21 mouse cellular contexts compared by ENCODE assay signal in the genomic region with DNA sequence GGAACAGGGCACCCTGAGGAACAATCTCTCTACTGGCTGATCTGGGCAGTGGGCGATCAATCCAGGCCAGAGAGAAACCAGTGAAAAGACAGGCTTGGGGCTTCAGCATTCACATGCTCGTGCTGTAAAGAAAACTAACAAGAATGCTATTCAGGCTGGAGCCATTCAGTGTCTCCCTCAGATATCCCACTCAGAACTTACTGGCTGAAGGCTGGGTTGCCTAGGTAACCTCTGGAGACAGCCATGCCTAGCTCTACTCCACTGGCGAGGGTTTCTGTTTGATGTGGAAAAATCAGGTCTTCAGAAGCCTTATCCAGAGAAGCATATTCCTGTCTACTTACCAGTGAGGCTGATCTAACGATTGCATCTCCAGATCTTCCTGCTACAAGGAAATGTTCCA.
DNase-seq lines count a peak whose midpoint lies in the region; ATAC-seq and TF ChIP-seq lines count a peak whose summit lies in the region.
"Had no signal": no experiment of that assay in that cellular context is flagged by ENCODE, and none has a peak within 500 bp of the region (broad histone marks: within the 10 kb centered on the region; RNA-seq: fewer than 3 reads in every experiment).

No protein-coding gene starts in this region.

- no peak for TF ChIP-seq POLR2A in brain, embryonic 14.5 days (IDR thresholded peaks at IDR 0.05; ENCODE audit: borderline replicate concordance, extremely low read depth, insufficient read depth, insufficient read length, poor library complexity, severe bottlenecking)

- H3K4me2 ChIP-seq in forebrain, embryonic 11.5 days (ENCODE audit: low read depth, low read length, severe bottlenecking) = no peak overlapping the region
- H3K4me2 ChIP-seq in hindbrain, embryonic 12.5 days (replicated peaks) = no peak overlapping the region
- H3K4me2 ChIP-seq in midbrain, embryonic 13.5 days (replicated peaks) = no peak overlapping the region
- H3K4me2 ChIP-seq: embryonic facial prominence, embryonic 12.5 days; heart, embryonic 12.5 days; liver, embryonic 13.5 days had no signal

- no peak overlapping the region for H3K9ac ChIP-seq in forebrain, embryonic 11.5 days (ENCODE audit: low read length)
- H3K9ac ChIP-seq in hindbrain, embryonic 12.5 days = no peak overlapping the region
- no peak overlapping the region for H3K9ac ChIP-seq in midbrain, embryonic 13.5 days (replicated peaks)
- H3K9ac ChIP-seq: embryonic facial prominence, embryonic 12.5 days; heart, embryonic 12.5 days; liver, embryonic 13.5 days had no signal

- TF ChIP-seq CTCF in brain, embryonic 14.5 days (IDR thresholded peaks at IDR 0.05; ENCODE audit: borderline replicate concordance, extremely low read depth, insufficient read depth, insufficient read length) = no peak

- H3K27me3 ChIP-seq in forebrain, embryonic 11.5 days (ENCODE audit: control insufficient read depth, insufficient read depth, low read length) = no peaks in the 10 kb centered on the region
- H3K27me3 ChIP-seq in hindbrain, embryonic 12.5 days = no peaks in the 10 kb centered on the region
- H3K27me3 ChIP-seq in midbrain, embryonic 13.5 days = no peaks in the 10 kb centered on the region
- H3K27me3 ChIP-seq: embryonic facial prominence, embryonic 12.5 days; heart, embryonic 12.5 days; liver, embryonic 13.5 days had no signal

- no peaks in the 10 kb centered on the region for H3K9me3 ChIP-seq in forebrain, embryonic 11.5 days (ENCODE audit: control insufficient read depth, low read length)
- H3K9me3 ChIP-seq in hindbrain, embryonic 12.5 days (replicated peaks) = no peaks in the 10 kb centered on the region
- no peaks in the 10 kb centered on the region for H3K9me3 ChIP-seq in midbrain, embryonic 13.5 days
- H3K9me3 ChIP-seq: embryonic facial prominence, embryonic 12.5 days; heart, embryonic 12.5 days; liver, embryonic 13.5 days had no signal

- no peak overlapping the region for H3K27ac ChIP-seq in forebrain, embryonic 11.5 days (ENCODE audit: low read depth, low read length)
- H3K27ac ChIP-seq in hindbrain, embryonic 12.5 days = no peak overlapping the region
- H3K27ac ChIP-seq in midbrain, embryonic 13.5 days = peak overlapping the region; percentile 4; the same call in 1 of the 2 replicates
- H3K27ac ChIP-seq: embryonic facial prominence, embryonic 12.5 days; liver, embryonic 13.5 days had no signal

- 0 out of 2 replicates have a peak, but pooled peaks cover 3% of the 10 kb centered on the region for H3K4me1 ChIP-seq in forebrain, embryonic 11.5 days (replicated peaks; ENCODE audit: control insufficient read depth, insufficient read depth, low read length)
- H3K4me1 ChIP-seq in hindbrain, embryonic 12.5 days = peaks cover 25% of the 10 kb centered on the region
- peaks cover 21% of the 10 kb centered on the region for H3K4me1 ChIP-seq in midbrain, embryonic 13.5 days (replicated peaks)

- 27% methylated on average over 4 of the region's 4 CpGs for WGBS in forebrain, embryonic 11.5 days
- WGBS in hindbrain, embryonic 12.5 days = 30% methylated on average over 4 of the region's 4 CpGs
- WGBS in midbrain, embryonic 13.5 days = 14% methylated on average over 4 of the region's 4 CpGs

- no peak overlapping the region for H3K4me3 ChIP-seq in forebrain, embryonic 11.5 days (ENCODE audit: low read depth, low read length)
- no peak overlapping the region for H3K4me3 ChIP-seq in hindbrain, embryonic 12.5 days
- no peak overlapping the region for H3K4me3 ChIP-seq in midbrain, embryonic 13.5 days (replicated peaks)
- H3K4me3 ChIP-seq: embryonic facial prominence, embryonic 12.5 days; heart, embryonic 12.5 days; liver, embryonic 13.5 days had no signal

- peak; percentile 78 for ATAC-seq in forebrain, embryonic 11.5 days (replicated peaks; ENCODE audit: low FRiP score)
- ATAC-seq in hindbrain, embryonic 12.5 days (ENCODE audit: low FRiP score) = peak; percentile 67
- ATAC-seq in midbrain, embryonic 13.5 days = peak; percentile 88
- ATAC-seq: CD4-positive, CD25-positive, alpha-beta regulatory T cell, adult 4 months had no signal

- no peaks in the 10 kb centered on the region for H3K36me3 ChIP-seq in forebrain, embryonic 11.5 days (ENCODE audit: control insufficient read depth, insufficient read depth, low read length)
- H3K36me3 ChIP-seq in hindbrain, embryonic 12.5 days = no peaks in the 10 kb centered on the region
- no peaks in the 10 kb centered on the region for H3K36me3 ChIP-seq in midbrain, embryonic 13.5 days
- H3K36me3 ChIP-seq: embryonic facial prominence, embryonic 12.5 days; heart, embryonic 12.5 days; liver, embryonic 13.5 days had no signal

- peak; percentile 81 for DNase-seq in brain, embryonic 14.5 days (ENCODE audit: low read depth)
- DNase-seq in forebrain, embryonic 11.5 days (ENCODE audit: low spot score) = no peak
- DNase-seq in spleen, adult 18-20 months = no peak
- no peak for DNase-seq in kidney, postnatal 14 days
- no peak for DNase-seq in ovary, postnatal 36 days (ENCODE audit: low spot score)
- no peak for DNase-seq in kidney, postnatal 25 days
- DNase-seq: adrenal gland, postnatal 14 days; cerebellum, postnatal 10 days; gastrocnemius, postnatal 14 days; kidney, adult 18-20 months; kidney, postnatal 4 days; layer of hippocampus, postnatal 36 days; left cerebral cortex, postnatal 4 days; liver, embryonic 13.5 days; lung, postnatal 10 days; thymus, postnatal 36 days had no signal
